Mouse (Mus musculus): ENCODE measurements at regions not wholly inside any gene's neighbourhood (a gene's known extent, or its start where the extent isn't known, plus 50 kb on each side); places are given as distances from the start of the nearest gene placed in this dataset.

GRCm38 (mm10) chr10:51792030-51792429, 114.5 kb downstream of the Rfx6 start:
- no peak for DNase-seq (ENCODE audit: low read depth, low spot score)
- WGBS: 0% methylated on average over 1 of the region's 1 CpGs

- WGBS: 81% methylated on average over 7 of the region's 7 CpGs
- DNase-seq (ENCODE audit: low read depth, low spot score): no peak
These were observed 116.3 kb downstream of the Rfx6 start for GRCm38 (mm10) chr10:51793876-51794275.

- no peak for DNase-seq (ENCODE audit: low read depth, low spot score)
- 74% methylated on average over 1 of the region's 1 CpGs for WGBS
These were observed 139.1 kb downstream of the Rfx6 start for GRCm38 (mm10) chr10:51816626-51817025.

- DNase-seq (ENCODE audit: low read depth, low spot score): no peak
- WGBS: 88% methylated on average over 2 of the region's 2 CpGs
These were observed 146.3 kb downstream of the Rfx6 start for GRCm38 (mm10) chr10:51823900-51824299.

GRCm38 (mm10) chr10:51826431-51826964, 148.9 kb downstream of the Rfx6 start:
- WGBS: 83% methylated on average over 6 of the region's 6 CpGs
- DNase-seq (ENCODE audit: low read depth, low spot score): no peak

- no peak for DNase-seq (ENCODE audit: low read depth, low spot score)
- 20% methylated on average over 4 of the region's 4 CpGs for WGBS
These were observed 154.9 kb downstream of the Rfx6 start for GRCm38 (mm10) chr10:51832459-51832858.

GRCm38 (mm10) chr10:51843099-51843498, 165.5 kb downstream of the Rfx6 start:
- no peak for DNase-seq (ENCODE audit: low read depth, low spot score)
- WGBS: 64% methylated on average over 1 of the region's 1 CpGs

GRCm38 (mm10) chr10:51846287-51846686, 168.7 kb downstream of the Rfx6 start:
- no peak for DNase-seq (ENCODE audit: low read depth, low spot score)
- 44% methylated on average over 4 of the region's 4 CpGs for WGBS

GRCm38 (mm10) chr10:51869409-51869808, 152.9 kb upstream of the Vgll2 start:
- 76% methylated on average over 3 of the region's 3 CpGs for WGBS
- no peak for DNase-seq (ENCODE audit: low read depth, low spot score)

GRCm38 (mm10) chr10:51911066-51911691, 111.1 kb upstream of the Vgll2 start:
- no peak for DNase-seq (ENCODE audit: low read depth, low spot score)
- 58% methylated on average over 10 of the region's 10 CpGs for WGBS

- WGBS: 22% methylated on average over 1 of the region's 1 CpGs
- no peak for DNase-seq (ENCODE audit: low read depth, low spot score)
These were observed 110.2 kb upstream of the Vgll2 start for GRCm38 (mm10) chr10:51912096-51912495.

GRCm38 (mm10) chr10:51926644-51927043, 95.7 kb upstream of the Vgll2 start:
- 47% methylated on average over 2 of the region's 2 CpGs for WGBS

GRCm38 (mm10) chr10:51929341-51929740, 93.0 kb upstream of the Vgll2 start:
- DNase-seq (ENCODE audit: low read depth, low spot score): no peak
- 76% methylated on average over 6 of the region's 6 CpGs for WGBS

More at GRCm38 (mm10) chr10:51926644-51927043, 95.7 kb upstream of the Vgll2 start:
- DNase-seq (ENCODE audit: low read depth, low spot score): no peak

GRCm38 (mm10) chr10:51930266-51930665, 92.0 kb upstream of the Vgll2 start:
- 64% methylated on average over 2 of the region's 2 CpGs for WGBS
- no peak for DNase-seq (ENCODE audit: low read depth, low spot score)

- DNase-seq (ENCODE audit: low read depth, low spot score): no peak
- WGBS: 79% methylated on average over 1 of the region's 1 CpGs
These were observed 91.6 kb upstream of the Vgll2 start for GRCm38 (mm10) chr10:51930696-51931095.

- DNase-seq (ENCODE audit: low read depth, low spot score): no peak
- 80% methylated on average over 3 of the region's 3 CpGs for WGBS
These were observed 86.8 kb upstream of the Vgll2 start for GRCm38 (mm10) chr10:51935482-51935881.

- DNase-seq (ENCODE audit: low read depth, low spot score): no peak
- WGBS: 66% methylated on average over 2 of the region's 2 CpGs
These were observed 81.1 kb upstream of the Vgll2 start for GRCm38 (mm10) chr10:51941192-51941591.

- no peak for DNase-seq (ENCODE audit: low read depth, low spot score)
- WGBS: 63% methylated on average over 4 of the region's 4 CpGs
These were observed 76.6 kb upstream of the Vgll2 start for GRCm38 (mm10) chr10:51945701-51946100.

- DNase-seq (ENCODE audit: low read depth, low spot score): no peak
These were observed 76.1 kb upstream of the Vgll2 start for GRCm38 (mm10) chr10:51946189-51946588.

GRCm38 (mm10) chr10:51946881-51947280, 75.4 kb upstream of the Vgll2 start:
- no peak for DNase-seq (ENCODE audit: low read depth, low spot score)

GRCm38 (mm10) chr10:51950016-51950415, 72.3 kb upstream of the Vgll2 start:
- no peak for DNase-seq (ENCODE audit: low read depth, low spot score)
- WGBS: 80% methylated on average over 1 of the region's 1 CpGs

- DNase-seq (ENCODE audit: low read depth, low spot score): no peak
- 62% methylated on average over 4 of the region's 4 CpGs for WGBS
These were observed 70.3 kb upstream of the Vgll2 start for GRCm38 (mm10) chr10:51952021-51952420.

Data from large intestine, adult 2 months (tissue).